Mouse (Mus musculus) cerebral cortex, adult 2 months (tissue): Measurements from ENCODE around the gene Gm3159.

Source experiments
- WGBS: fragments of 180-500 bp; shearing (Covaris S2); methylation state at CpG from one replicate; pipeline ENCODE4 v1.1.7; 2018; 5-methylcytosine and 5-hydroxymethylcytosine counted together

The Gm3159 gene

DNA sequence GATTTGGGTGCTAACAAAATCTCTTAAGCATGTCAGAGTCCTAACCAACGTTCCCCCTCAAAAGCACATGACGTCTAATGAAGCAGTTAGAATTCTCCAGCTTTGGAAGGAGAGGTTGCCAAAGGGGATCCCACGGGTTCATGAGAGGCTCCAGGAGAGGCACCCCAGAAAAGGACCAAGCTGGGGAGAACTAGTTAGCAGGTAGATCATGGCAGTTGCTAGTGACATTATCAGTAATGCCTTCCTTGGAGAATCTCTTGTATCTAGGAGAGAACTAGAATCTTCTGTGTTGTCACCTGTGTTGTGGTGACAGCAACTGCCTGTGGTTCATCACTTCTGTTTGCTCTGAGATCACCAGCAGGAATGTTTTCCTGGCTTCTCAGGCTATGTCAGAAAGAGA is at the start of gene Gm3159:
Gm3159 (plus strand) TSS at position 301 of the 400 bp plus-strand sequence.
- WGBS, result 76% methylated on average over 2 of the region's 3 CpGs

DNA sequence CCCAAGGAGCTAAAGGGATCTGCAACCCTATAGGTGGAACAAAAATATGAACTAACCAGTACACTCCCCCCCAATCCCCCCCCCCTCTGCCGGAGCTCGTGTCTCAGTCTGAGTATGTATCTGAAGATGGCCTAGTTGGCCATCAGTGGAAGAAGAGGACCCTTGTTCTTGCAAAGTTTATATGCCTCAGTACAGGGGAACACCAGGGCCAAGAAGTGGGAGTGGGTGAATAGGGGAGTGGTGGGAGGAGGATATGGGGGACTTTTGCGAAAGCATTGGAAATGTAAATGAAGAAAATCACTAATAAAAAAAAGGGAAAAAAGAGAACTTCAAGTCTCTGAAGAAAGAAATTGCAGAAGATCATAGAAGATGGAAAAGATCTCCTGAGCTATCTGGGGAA is 28.3 kb upstream of the Gm3159 start:
- WGBS, result 85% methylated on average over 3 of the region's 3 CpGs

DNA sequence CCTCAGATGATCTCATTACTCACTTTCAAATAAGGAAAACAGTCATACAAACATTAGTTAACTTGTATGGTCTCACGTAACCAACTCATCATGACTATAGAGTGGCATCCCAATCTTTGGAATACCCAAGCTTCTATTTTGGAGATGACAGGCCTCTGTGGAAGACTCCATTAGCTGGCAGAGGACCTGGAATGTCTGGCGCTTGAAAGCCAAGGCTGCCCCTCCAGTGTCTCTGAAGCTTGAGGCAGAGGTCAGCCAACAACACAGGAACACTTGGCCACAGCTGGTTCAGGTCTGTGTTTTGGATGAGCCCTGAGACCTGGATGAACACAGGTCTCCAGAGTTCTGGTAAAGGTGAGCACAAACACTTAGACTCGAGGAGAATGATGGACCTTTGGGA is 27.6 kb upstream of the Gm3159 start:
- 81% methylated on average over 3 of the region's 3 CpGs for WGBS

DNA sequence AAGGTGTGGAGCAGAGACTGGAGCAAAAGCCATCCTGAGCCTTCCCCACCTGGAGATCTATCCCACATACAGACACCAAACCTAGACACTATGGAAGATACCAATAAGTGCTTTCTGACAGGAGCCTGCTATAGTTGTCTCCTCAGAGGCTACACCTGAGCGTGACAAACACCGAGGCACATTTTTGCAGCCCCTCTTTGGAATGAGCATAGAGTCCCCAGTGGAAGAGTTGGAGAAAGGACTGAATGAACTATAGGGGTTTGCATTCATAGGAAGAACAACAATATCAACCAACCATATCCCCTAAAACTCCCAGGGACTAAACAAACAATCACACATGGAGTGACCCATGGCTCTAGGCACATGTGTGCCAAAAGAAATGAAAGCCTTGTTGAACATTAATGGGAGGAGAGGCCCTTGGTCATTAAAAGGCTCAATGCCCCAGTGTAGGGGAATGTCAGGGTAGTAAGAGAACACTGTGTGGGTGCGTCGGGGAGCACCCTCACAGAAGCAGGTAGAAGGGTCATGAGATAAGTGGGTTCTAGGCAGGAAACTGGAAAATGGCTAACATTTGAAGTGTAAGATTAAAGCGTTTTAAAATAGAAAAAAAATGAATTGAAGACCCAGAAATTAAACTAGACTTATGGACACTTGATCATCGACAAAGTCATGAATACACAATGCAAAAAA is 4.3 kb upstream of the Gm3159 start:
- WGBS, result 90% methylated on average over 4 of the region's 6 CpGs

DNA sequence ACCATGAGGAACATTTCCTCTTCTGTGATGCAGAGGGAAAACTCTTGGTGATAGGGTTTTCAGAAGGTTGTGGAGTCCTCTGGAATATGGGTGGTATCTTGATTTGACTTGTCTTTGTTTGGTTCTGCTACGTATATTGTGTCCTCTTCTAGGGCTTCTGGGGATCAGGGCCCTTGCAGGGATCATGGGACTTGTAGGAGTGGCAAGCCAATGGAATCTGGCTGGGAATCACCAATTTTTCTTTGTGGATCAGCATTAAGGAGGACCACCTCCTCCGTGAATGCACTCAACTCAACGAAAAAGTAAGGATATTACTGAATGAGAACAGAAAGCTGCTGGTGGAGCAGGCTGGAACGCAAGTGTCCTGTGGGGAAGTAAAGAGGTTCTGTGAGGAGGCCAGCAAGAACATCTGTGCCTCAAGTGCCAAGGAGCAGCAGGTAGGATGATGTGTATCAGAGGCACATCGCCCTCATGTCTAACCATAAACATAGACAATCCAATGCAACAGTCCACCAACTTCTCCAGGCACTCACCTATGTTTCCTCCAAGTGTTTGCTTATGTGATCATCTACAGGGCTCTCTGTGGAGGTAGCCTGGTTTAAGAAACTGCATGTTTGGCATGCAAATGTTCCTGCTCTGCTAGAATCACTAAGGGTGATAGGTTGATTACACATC is 2.9 kb downstream of the Gm3159 start:
- 85% methylated on average over 5 of the region's 5 CpGs for WGBS

DNA sequence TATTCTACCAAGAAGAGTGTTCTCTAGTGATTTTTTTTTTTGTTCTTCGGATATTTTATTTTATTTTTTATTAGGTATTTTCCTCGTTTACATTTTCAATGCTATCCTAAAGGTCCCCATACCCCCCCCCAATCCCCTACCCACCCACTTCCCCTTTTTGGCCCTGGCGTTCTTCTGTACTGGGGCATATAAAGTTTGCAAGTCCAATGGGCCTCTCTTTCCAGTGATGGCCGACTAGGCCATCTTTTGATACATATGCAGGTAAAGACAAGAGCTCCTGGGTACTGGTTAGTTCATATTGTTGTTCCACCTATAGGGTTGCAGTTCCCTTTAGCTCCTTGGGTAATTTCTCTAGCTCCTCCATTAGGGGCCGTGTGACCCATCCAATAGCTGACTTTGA is 3.9 kb downstream of the Gm3159 start:
- 77% methylated on average over 5 of the region's 5 CpGs for WGBS

DNA sequence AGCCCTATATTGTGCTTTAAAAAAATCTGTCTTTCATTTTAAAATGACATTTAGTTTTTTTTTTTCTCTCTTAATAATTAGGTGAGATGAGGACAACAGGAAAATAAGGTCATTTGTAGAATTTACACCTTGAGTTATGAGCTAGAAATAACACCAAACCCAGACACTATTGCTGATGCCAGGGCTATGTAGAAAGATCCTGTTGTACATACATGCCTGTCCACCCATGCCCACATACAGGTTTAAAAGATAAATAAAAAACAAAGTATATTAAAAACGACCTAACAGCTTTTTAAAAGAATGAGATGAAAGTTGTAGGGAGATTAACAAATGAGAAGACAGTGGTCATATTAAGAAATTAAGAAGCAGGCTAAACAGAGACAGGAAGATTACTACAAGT is 12.6 kb downstream of the Gm3159 start:
- WGBS, result 82% methylated on average over 1 of the region's 1 CpGs

DNA sequence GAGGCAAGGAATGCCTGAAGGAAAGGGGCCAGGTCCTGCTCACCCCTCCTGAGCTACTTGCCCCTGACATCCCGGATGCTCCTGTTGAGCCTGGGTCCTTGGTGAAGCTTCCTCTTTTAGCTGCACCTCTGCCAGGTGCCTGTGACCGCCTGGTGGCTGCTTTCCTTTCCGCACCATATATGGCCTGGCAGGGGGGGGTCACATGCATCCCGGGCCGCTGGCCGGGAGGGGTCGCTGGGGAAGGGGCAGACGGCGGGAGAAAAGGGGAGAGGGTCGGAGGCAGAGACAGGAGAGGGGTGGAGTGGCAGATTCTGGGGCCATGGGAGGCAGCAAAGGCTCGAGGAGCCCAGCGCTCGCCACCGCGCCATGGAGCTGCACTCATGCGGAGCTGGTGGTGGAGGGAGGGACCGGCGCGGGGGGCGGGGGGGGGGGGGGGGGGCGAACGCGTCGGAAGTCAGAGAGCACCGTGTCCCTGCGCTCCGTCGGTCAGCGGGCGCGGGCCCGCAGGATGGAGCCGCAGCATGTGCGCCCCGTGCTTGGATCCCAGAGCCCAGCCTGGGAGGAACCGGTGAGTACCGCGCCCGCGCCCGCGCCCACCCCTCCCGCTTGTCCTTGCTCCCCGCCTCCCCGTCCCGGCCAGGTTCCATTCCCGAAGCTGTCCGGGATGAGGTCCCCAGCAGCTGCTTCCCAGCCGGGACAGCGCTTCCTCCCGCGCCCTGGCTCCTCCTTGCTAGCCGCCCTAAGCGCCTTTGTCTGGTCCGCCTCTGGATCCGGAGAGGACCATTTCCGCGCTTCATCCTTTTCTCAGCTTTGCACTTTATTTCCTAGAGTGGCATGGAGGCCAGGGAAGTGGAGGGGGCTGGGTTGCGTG is 17.9 kb downstream of the Gm3159 start, which contains the start of gene Gm3164:
Gm3164 (plus strand) TSS at position 484 of the 871 bp plus-strand sequence.
- 1% methylated on average over 36 of the region's 59 CpGs for WGBS

DNA sequence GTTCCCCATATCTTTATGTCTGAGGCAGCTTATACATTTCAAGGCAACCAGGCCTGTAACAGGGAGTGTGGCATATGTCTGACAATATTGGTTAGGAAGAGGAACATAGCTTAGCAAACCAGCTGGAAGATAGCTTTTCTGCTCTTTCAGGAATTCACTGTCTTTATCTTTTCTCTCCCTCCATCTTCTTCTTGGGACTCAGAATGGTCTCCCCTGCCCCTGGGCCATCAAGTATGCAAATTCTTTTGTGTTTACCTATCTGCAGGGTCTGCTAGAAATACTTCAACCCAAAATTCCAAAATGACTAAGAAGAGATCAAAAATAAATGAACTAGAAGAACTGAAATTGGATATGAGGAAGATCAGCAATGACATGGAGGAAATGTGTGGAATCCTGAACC is 33.4 kb downstream of the Gm3159 start, which contains the start of gene Gm3173:
Gm3173 (plus strand) TSS at position 301 of the 400 bp plus-strand sequence.

